Mouse (Mus musculus): ENCODE data around the gene Lrrc8d.
A peak's percentile ranks its signal among the peaks of the same experiment; 100 is the strongest.

Lrrc8d gene

DNA sequence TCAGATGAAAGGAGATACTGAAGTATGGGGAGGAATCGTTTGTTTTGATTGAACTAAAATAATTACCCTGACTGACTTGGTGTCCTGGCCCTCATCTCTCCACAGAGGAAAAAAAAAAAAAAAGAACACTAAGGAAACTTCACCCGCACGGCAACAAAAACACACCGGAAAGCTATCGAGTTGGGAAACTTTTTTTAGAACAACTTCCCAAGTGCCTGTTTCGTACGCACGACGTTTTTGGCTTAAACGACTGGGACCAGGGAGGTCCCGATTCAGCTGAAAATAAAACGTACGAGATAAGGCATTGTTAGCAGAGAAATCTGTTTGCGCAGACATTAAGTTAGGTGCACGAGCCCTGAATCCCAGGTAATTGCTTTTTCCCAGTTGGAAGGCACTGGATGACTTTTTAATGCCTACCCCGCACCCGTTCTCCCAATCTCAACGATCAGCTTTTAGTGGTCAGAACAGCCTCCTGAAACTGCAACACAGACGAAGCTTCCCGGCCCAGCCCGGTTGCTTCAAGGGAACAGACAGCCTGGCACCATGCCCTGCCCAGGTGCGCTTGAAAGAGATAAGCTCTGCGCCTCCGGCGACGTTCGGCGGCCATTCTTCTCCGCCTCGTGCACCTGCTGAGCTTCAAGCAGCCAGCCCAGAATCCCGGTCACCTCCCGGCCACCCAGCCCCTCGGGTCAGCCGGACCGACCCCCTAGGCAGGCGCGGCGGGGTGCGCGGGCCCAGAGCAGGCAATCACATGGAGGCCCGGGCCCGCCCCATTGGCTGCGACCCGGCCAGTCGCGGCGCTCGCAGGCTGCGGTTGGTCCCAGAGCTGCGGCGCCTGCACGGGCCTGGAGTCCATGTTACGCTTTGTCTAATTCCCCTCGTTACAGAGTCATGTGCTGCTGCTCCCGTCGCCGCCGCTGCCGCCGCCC is at the start of gene Lrrc8d:
Gene Lrrc8d, plus strand, starts transcription at position 829 of the 929 bp plus-strand sequence.
- DNase-seq, result peak; percentile 91

DNA sequence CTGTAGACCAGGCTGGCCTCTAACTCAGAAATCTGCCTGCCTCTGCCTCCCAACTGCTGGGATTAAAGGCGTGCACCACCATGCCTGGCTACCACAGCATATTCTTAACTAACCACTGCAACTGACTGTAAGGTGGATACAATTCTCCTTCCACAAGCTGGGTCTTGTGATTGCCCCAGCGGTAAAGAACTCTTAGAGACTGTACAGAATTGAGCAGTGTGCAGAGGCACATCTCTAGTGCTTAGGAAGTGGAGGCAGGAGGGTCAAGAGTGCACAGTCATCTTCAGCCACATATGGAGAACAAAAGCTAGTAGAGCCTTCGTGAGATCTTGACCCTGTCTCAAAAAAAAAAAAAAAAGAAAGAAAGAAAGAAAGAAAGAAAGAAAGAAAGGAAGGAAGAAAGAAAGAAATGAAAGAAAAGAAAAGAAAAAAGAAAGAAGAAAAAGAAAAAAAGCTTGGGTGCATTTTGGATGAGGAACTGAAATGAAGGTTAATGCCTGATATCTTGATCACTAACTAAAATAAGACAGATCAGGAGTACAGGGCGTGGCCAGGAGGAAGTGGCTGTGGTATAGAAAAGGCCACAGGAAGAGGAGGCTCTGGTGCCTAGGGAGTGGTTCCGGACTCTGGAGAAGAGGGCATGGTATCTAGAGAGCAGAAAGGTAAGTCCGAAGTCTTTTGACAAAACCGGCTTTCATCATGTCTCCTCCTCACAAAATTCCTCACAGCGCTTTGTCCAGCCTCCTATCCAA is 48.9 kb upstream of the Lrrc8d start:
- DNase-seq, result no peak

DNA sequence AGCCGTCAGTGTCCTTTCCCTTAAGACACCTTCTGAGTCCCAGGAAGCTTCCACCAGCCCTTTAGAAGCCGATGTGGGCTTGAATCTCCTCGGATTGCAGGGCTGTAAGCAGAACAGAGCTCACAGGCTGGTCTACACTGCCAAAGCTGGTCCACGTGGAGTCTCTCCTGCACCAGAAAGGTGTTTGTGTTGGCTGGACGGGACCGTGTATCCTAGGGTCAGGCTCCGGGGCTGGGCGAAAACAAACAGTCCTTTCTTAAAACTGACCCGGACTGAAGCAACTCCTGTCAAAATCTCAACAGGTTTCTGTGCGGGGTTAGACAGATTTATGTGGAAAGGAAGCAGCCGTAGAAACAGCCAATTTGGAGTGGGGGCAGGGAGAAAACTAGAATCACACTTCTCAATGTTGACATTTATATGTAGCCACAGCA is 48.2 kb upstream of the Lrrc8d start:
- peak; percentile 28 for DNase-seq

DNA sequence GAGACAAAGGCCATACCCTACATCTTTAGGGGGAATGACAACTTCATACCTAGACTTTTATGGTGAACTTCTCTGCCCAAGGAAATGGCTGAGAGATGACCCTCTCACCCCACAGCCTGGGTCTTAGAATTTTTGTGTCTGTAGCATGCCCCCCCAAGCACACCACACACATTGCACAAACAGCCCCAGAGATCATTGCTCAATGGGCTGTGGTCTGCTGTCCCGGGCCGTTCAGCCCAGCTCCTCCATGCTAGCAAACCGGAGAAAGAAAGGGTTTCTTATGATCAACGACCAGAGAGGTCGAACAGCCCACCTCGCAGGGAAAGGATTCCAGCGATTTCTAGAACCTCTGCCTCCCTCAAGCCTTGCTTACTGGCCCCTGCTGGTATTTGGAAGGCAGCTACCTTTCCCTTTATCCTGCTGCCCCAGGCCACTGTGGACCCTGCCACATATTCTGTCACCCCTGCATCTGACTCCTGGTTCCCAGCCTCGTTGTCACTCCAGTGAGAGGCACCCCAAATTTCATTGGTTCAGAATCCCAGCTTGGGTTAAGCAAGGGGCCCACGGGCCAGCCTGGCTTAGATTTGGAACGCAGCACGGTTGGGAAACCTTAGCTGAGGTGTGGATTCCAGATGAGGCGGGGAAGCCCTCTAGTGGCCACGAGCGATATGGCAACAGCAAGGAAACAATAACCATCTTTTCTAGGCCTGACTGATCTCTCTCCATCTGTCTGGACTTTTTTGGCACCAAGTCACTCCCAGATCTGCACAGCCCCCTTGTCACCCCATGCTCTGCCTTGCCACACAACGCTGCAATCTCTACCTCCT is 45.3 kb upstream of the Lrrc8d start:
- DNase-seq, result peak; percentile 83

DNA sequence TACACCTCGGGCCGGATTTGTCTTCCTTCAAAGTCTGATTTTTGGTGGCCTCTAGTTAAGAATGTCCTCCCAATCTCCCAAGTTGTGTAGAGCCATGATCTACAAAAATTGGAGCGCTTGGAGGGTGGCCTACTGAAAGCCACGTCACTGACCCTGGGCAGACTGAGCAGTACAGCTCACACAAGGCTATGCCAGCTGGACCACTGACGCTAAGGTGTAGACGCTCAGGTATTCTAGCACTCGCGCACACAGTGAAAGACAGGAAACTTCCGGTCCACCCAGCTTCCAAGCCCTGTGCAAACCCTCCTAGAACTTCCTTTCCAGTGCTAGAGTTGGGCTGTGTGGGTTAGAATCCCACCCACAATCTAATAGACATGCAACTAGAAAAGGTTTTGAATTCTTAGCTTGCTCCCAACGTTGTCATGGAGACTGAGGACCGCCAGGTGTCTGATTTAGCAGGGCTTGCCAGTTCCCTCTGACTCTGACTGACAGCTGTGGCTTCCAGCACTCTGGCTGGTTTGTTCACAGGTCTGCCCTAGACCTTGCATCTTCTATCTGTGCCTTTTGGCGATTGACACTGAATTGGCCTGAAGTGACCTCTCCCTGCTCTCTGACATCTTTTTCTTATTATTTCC is 44.6 kb upstream of the Lrrc8d start:
- DNase-seq, result no peak

DNA sequence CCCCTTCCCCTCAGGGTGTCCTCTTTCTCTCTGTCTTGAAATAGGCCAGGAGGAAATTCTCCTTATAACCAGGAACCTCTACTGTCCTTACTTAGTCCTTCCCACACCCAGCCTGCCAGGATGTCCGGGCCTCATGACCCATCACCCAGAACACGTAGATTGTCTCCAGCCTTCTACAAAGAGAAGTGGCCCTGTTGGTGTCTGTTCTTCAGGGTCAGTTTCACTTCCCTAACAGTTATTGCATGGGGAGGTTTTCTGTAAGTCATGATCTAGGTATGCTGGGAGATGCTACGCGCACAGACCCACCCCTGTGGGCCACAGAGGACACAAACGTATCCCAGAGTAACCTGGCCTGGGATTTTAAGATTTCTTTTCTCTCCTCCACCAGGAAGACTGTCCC is 37.9 kb upstream of the Lrrc8d start:
- no peak for DNase-seq

DNA sequence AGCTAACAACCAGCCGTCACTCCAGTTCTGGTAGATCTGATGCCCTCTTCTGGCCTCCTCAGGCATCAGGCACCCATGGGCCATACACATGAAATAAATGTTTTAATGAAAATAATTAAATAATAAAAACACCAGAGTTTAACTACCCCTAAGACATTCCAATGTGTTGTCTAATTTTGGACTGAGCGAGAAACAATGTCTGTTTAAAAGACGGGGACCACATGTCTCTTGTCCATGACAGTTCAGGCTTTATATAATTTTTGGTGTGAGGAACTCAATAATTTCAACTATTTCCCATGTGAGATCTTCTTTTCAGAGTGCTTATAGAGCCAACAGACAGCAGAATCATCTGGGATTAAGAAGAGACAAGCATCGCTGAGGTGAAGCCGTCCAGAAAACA is 32.8 kb upstream of the Lrrc8d start:
- no peak for DNase-seq

DNA sequence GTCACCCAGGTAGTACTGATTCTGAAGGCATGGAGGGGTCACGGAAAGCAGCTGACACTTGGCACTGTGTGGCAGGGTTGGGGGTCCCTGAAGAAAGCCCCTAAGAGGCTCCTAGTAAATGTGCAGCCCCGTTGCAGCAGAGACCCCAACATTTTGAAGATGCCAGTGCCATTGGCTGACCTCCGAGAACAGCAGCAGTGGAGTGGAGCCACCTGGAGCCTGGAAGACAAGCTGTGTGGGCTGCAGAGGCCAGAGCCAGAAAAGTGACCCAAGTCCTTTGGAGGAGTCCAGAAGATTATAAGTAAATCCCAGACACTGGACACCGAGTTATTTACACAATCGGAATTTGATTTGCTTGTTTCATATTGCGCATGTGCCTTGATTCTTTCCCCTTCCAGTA is 32.4 kb upstream of the Lrrc8d start:
- no peak for DNase-seq

DNA sequence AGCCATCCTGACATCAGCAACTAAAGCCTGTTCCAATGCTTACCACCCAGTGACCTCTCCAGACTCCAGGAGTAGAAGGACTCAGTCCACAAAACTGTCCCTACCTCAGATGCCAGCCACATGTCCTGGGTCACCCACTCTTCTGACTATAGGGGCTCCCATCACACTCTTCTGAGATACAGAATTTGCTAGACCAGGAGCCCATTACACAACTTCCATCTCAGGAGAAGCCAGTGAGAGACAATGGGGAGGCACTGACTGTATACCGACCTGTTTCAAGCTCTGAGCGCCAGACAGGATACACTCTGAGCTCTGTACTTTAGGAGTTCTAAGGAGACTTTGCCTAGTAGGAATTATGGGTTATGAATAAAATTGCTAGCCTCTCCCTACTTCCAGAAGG is 30.7 kb upstream of the Lrrc8d start:
- no peak for DNase-seq

DNA sequence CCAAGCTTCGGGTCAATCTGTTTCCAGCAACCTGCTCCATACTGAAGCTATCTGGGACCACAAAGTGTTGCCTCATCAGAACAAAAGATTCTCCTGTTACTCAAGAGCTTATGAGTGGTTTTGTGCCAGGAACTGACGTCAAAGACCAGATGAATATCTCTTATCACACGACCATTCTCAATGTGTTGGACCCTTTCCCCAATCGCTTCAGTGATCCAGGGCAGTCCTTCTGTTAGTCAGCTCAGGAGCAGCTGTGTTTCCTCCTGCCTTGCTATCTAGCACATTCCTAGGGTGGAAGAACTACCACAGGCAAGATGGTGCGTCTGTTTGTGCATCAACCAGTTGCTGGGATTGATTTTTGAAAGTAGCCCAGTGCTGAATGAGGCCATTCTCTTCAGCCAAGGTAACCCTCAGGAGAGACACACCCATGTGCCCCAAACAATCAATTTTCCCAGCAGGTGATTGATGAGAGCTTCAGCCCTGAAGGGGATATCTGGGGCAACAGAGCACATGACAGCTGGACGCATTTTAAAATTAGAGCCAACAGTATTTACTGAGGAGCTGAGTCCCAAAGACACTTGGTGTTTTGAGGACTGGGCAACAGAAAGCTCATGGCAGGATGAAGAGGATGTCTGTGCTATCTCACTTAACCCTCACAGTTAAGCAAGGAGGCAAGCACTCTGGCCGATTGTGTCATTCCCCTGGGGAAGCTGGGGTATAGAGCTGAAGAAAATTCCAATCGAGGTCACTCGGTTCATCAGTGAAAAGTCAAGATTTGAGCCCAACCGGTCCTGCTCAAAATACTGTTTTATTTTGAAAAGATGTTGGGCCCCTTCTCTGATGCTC is 30.0 kb upstream of the Lrrc8d start:
- DNase-seq, result no peak

DNA sequence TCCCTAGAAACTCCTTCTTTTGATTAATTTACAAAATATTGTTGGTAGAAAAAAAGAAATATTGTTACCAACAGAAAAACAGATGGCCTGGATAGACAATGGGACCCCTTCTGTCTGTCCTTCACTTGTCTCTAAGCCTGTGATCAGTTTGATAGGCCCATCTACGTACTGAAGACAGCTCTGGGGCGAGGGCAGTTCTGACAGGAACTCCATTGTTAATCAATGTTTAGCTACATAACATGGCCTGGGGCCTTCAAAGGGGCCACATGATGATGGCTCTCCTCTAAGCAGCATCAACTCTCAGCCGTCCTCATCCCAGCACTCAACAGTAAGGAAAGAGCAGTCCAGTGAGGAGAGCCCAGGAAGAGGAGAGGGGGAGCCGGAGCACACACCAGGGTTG is 27.4 kb upstream of the Lrrc8d start:
- no peak for DNase-seq

DNA sequence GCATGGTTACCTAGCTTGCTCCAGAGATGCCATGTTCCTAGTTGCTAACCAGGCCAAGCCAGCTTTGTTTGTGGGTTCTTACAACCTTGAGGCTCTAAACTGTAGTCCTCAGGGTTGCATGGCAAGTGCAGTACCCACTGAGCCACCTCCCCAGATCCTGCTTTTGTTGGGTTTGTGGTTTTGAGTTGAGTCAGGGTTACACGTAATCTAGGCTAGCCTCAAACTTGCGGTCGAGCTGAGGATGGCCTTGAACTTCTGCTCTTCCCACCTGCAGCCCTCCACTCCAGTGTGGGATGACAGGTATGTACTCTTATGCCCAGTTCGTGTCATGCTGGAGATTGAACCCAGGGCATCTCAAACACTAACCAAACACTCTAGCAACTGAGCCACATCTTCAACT is 24.3 kb upstream of the Lrrc8d start:
- no peak for DNase-seq

DNA sequence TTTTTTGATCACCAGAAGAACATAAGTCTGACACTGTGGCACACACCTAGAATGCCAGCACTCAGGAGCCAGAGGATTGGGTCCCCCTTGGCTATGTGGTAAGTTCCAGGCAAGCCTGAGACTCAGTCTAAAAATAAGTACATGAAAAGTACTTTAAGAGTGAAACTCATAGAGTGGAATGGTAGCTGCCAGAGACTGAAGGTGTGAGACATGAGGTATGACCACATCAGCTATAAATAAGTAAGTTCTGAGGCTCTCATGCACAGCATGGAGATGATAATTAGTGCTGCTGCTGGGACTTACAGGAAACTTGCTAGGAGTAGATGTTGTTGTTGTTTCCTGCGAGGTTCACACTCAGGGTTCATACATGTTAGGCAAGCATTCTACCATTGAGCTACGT is 22.7 kb upstream of the Lrrc8d start:
- DNase-seq, result no peak

DNA sequence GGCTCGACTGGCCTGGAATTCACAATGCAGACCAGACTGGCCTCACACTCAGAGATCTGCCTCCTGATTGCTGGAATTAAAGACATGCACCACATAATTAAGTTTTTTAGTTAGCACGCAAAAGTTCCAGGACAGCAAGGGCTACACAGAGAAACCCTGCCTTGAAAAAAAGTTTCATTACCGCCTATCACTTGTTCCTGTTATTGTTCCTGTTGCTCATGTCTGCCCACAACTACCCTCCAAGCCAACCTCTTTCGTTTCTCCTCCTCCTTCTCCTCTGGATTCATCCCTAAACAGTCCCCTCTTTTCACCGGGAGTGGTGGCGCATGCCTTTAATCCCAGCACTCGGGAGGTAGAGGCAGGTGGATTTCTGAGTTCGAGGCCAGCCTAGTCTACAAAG is 21.5 kb upstream of the Lrrc8d start:
- no peak for DNase-seq

DNA sequence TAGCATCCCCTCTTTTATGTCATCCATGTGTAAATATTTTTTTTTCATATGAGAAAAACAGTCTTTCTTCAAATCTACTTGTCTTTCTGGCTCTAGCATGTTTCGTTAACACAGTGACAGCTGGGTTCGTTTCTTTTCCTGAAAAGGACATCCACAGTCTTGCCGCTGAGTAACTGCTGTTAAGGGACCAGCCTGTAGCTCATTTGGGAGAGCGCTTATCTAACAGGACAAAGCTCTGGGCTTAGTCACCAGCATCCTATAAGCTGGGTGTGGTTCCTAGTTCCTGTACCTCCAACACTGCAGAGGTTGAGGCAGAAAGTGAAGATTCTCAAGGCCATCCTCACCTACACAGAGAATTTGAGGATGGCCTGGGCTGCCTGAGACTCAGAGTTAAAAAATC is 20.5 kb upstream of the Lrrc8d start:
- DNase-seq, result no peak

DNA sequence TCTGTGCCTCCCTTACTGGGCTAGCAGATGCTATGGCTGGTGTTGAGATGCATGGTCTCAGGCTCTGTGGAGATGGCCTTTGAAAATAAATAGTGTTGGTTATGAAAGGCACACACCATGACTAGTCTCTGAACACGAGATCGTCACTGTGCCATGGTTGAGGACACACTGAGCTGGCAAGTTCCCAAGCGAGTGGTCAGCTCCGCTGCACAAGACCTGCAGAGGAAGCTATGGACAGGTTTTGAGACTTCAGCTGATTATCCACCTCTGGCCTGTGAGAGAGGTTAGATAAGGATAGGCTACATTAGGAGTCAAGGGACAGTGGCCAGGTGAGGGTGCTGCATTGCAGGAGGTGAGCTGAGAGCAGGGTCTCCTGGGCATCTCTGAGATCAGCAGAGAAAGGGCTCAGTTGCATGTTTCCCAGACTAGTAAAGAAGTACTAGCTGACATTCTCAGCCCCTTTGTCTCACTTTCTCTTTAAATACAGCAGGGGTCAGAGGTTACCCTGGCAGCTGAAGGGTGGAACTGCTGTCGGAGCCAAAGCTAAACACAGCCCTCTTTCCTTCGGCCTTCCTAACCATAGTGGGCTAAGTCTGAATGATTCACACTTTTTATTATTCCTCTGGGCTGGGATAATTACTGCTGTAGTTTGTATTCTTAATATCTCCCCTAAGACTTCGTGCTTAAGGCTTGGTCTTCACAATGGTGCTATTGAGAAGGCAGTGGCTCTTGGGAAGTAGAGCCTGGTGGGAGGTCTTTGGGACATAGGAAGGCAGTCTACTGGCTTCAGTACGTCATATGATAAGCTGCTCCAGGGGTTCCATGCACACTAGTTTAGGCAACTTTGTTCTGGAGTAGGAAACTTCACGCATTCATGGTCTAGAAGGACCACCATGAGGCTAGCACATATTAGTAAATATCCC is 19.6 kb upstream of the Lrrc8d start:
- DNase-seq, result peak; percentile 61

DNA sequence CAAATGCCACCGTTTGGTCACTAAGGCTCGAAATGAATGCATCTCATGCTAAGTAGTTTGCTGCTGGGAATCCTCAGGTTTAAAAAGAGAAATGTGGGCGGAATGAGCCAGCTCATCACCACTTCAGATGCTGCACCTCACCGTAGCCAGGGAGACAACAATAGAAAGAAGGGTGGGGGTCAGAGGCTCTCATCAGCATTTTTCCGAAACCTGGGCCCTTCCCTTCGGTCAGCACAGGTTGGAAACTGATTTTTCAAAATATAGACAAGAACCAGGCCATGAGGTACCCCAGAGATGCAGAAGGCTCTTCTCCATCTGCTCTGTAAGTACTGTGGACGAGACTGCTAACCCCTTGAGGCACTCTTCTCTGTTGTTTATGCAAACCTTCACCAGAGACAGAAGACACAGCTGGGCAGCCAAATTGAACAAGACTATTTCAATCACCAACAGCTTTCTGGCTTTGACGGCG is 17.6 kb upstream of the Lrrc8d start:
- no peak for DNase-seq

DNA sequence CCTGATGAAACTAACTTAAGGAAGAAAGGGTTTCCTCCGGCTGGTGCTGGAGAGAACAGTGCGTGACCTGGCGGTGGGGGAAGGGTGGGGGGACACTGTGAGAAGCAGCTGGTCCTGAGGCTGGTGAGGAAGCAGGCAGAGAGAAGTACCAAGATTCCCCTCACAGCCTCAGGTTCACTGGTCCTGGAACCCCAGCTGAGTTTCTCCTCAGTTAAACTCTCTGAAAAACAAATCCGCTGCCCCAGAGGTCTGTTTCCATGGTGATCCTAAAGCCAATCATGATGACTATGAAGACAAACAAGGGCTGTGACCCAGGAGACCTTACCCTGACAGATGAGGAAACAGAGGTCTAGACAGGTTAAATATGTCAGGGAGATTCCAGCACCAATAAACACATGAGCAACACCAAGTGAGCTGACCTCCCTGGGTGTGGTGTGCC is 15.8 kb upstream of the Lrrc8d start:
- DNase-seq, result peak; percentile 52

DNA sequence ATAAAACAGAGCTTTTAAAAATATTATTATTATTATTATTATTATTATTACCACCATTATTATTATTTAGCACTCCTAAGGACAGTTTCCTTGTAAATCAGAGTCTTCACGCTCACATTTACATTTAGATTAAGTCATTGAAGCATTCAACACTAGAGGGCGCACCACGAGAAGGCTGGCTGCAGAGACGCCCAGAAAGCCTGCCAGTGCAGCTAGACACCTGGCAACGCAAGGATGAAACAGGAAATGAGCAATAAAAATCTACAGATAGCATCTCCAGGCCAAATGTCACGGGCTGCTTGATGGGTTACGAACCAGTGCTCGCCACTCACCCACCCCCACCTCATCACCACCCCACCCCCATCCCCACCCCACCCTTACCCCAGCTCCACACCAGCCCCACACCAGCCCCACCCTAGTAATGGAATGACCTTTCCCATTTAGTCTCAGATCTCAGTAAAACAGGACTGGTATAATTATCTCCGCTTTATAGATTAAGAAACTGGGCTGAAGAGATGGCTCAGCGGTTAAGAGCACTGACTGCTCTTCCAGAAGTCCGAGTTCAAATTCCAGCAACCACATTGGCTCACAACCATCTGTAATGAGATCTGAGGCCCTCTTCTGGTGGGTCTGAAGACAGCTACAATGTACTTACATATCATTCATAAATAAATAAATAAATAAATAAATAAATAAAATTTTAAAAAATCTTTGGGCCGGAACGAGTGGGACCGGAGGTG is 14.7 kb upstream of the Lrrc8d start:
- DNase-seq, result peak; percentile 91

Measured in embryo, embryonic 11 days (tissue).